Mouse (Mus musculus) C2C12 (cell line): ENCODE results near the gene Gm21988. TPM values are rescaled to one million over a fixed set of nuclear protein-coding genes. Genes with fewer than 3 reads are reported as not detected.

Source experiments
- H3K27me3 ChIP-seq: one replicate; pipeline ENCODE4 v1.6.1; 2011; ENCODE audit not compliant: control insufficient read depth, insufficient read depth, insufficient read length
- H3K36me3 ChIP-seq: one replicate; pipeline ENCODE4 v1.6.1; 2011; ENCODE audit not compliant: control insufficient read depth, insufficient read depth
- H3K4me3 ChIP-seq: one replicate; pipeline ENCODE4 v1.5.1; 2011; ENCODE audit warnings: mild to moderate bottlenecking, control low read depth; ENCODE audit not compliant: poor library complexity, insufficient read depth, severe bottlenecking
- H3K79me2 ChIP-seq: one replicate; pipeline ENCODE4 v1.6.1; 2011; ENCODE audit not compliant: control insufficient read depth, insufficient read depth
- H3K79me3 ChIP-seq: one replicate; pipeline ENCODE4 v1.6.1; 2011; ENCODE audit warnings: low read depth, control low read depth
- H3ac ChIP-seq: one replicate; pipeline ENCODE3; 2011; ENCODE audit warnings: low read depth; ENCODE audit not compliant: control insufficient read depth, insufficient read length
- CEBPB ChIP-seq: IDR thresholded peaks from one replicate; pipeline ENCODE4 v1.6.1; 2011; ENCODE audit warnings: low read depth, mild to moderate bottlenecking, control low read depth, moderate library complexity
- CTCF ChIP-seq: IDR thresholded peaks from one replicate; pipeline ENCODE4 v1.5.1; 2011; ENCODE audit not compliant: control insufficient read depth, insufficient read depth, insufficient read length
- FOSL1 ChIP-seq: IDR thresholded peaks from one replicate; pipeline ENCODE4 v1.8.0; 2011; ENCODE audit warnings: mild to moderate bottlenecking, low read length; ENCODE audit not compliant: poor library complexity, insufficient read depth, severe bottlenecking
- MAX ChIP-seq: IDR thresholded peaks from one replicate; pipeline ENCODE4 v1.6.1; 2011; ENCODE audit warnings: mild to moderate bottlenecking, control low read depth
- MYOD1 ChIP-seq: IDR thresholded peaks from one replicate; pipeline ENCODE4 v1.6.1; 2011; ENCODE audit warnings: low read depth; ENCODE audit not compliant: control insufficient read depth, insufficient read length
- MYOG ChIP-seq: IDR thresholded peaks from one replicate; pipeline ENCODE4 v1.6.1; 2011; ENCODE audit not compliant: control insufficient read depth, insufficient read length; ENCODE audit errors: extremely low read depth
- USF1 ChIP-seq: IDR thresholded peaks from one replicate; pipeline ENCODE4 v1.6.1; 2011; ENCODE audit warnings: low read depth, mild to moderate bottlenecking, control low read depth, moderate library complexity
- polyA plus RNA-seq: library from polyadenylated mRNA; unstranded; fragments of >200 nt; fragmentation: generic; extraction: Trizol; gene quantifications from one replicate; pipeline ENCODE4 v1.2.1, GENCODE M21; 2012; ENCODE audit warnings: missing spikeins

Gene Gm21988
- polyA plus RNA-seq, 1 experiment: 10.8 TPM

GRCm38 (mm10) chr11:70227661-70228245, 11.9 kb downstream of the Gm21988 start:
- peaks cover 57% of the 10 kb centered on the region for H3K79me2 ChIP-seq
- peaks cover 13% of the 10 kb centered on the region for H3K79me3 ChIP-seq
- no peak for TF ChIP-seq MYOG
- TF ChIP-seq CTCF: no peak
- no peak for TF ChIP-seq MAX
- no peak for TF ChIP-seq USF1
- no peak for TF ChIP-seq CEBPB
- no peak for TF ChIP-seq FOSL1
- TF ChIP-seq MYOD1: no peak
- H3K4me3 ChIP-seq: no peak overlapping the region
- H3K27me3 ChIP-seq: no peaks in the 10 kb centered on the region
- H3ac ChIP-seq: no peak overlapping the region
- H3K36me3 ChIP-seq: peaks cover 38% of the 10 kb centered on the region

GRCm38 (mm10) chr11:70227126-70227525, 12.5 kb downstream of the Gm21988 start:
- Histone ChIP-seq H3K4me3 (no peak overlapping the region), H3K27me3 (no peaks in the 10 kb centered on the region)

GRCm38 (mm10) chr11:70226602-70226890, 13.1 kb downstream of the Gm21988 start:
- Histone ChIP-seq H3K36me3 (peaks cover 38% of the 10 kb centered on the region), H3K27me3 (no peaks in the 10 kb centered on the region), H3ac (no peak overlapping the region), H3K79me2 (peaks cover 60% of the 10 kb centered on the region), H3K4me3 (no peak overlapping the region), H3K79me3 (peaks cover 8% of the 10 kb centered on the region)
- TF ChIP-seq USF1 (no peak), CEBPB (no peak), CTCF (no peak)

More at GRCm38 (mm10) chr11:70227126-70227525, 12.5 kb downstream of the Gm21988 start:
- no peak for TF ChIP-seq CEBPB
- no peak for TF ChIP-seq MYOG
- TF ChIP-seq MAX: no peak
- TF ChIP-seq CTCF: no peak
- no peak for TF ChIP-seq FOSL1
- no peak for TF ChIP-seq USF1
- TF ChIP-seq MYOD1: no peak
- H3K79me2 ChIP-seq: peaks cover 60% of the 10 kb centered on the region
- no peak overlapping the region for H3ac ChIP-seq
- H3K36me3 ChIP-seq: peaks cover 38% of the 10 kb centered on the region
- peaks cover 13% of the 10 kb centered on the region for H3K79me3 ChIP-seq

- no peak overlapping the region for H3ac ChIP-seq
- peaks cover 8% of the 10 kb centered on the region for H3K79me3 ChIP-seq
- H3K4me3 ChIP-seq: no peak overlapping the region
- no peak for TF ChIP-seq FOSL1
- TF ChIP-seq USF1: no peak
- TF ChIP-seq CEBPB: no peak
- TF ChIP-seq MAX: no peak
- no peak for TF ChIP-seq MYOG
- no peak for TF ChIP-seq MYOD1
- TF ChIP-seq CTCF: no peak
- peaks cover 38% of the 10 kb centered on the region for H3K36me3 ChIP-seq
- no peaks in the 10 kb centered on the region for H3K27me3 ChIP-seq
- H3K79me2 ChIP-seq: peaks cover 59% of the 10 kb centered on the region
These were observed 13.6 kb downstream of the Gm21988 start for GRCm38 (mm10) chr11:70225798-70226601.

GRCm38 (mm10) chr11:70223724-70224123, 15.9 kb downstream of the Gm21988 start:
- H3K4me3 ChIP-seq: no peak overlapping the region
- H3ac ChIP-seq: no peak overlapping the region
- peaks cover 75% of the 10 kb centered on the region for H3K79me2 ChIP-seq
- H3K36me3 ChIP-seq: peaks cover 39% of the 10 kb centered on the region
- H3K27me3 ChIP-seq: no peaks in the 10 kb centered on the region
- peaks cover 8% of the 10 kb centered on the region for H3K79me3 ChIP-seq
- TF ChIP-seq FOSL1 (no peak), MAX (no peak), USF1 (no peak), CEBPB (no peak), MYOG (no peak), CTCF (no peak)
